Mouse (Mus musculus): Measurements from ENCODE around the gene Serpina11. TPM values are rescaled to one million over a fixed set of nuclear protein-coding genes. Genes with fewer than 3 reads are reported as not detected.

The Serpina11 gene
- total RNA-seq (2023) = not detected

DNA sequence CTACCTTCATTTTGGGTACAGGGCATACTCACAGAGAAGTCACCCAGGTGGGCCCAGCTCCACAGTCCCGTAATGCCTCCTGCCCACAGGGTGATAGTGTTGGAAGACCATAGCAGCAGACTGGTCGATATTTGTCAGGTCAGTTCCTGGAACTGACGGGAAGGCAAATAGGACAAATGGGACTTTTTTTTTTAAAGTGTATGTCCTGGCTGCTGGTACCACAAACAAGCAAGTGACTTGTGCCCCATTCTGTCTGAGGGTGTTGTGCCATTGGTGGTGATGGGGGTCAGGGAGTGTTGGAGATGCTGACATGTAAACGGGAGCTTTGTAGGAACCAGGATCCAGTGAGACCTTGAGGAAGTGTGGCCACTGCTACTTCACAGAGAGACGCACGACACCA, at the start of gene Serpina11:
TSS of gene Serpina11 (minus strand) at position 101 of the 400 bp plus-strand sequence.

DNA sequence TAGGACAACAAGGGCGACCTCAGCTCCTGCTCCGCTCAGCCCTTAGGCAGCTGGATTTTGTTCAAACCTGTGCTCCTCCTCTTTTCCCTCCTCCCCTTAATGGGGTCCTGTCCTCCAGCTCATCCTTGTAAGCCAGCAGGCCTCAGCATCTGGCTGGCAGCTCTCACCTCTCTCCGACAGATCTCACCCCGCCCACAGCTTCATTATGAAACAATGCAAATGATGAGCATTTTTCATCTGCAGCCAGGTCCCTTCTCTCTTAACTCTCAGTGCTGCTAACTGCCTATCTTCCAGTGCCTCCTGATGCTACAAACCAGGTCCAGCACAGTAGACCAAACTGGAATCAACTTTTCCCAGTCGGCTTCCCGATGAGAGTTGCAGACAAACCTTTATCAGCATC, 23.9 kb upstream of the Serpina11 start, which contains the start of gene Serpina9:
TSS of gene Serpina9 (minus strand) at position 136 of the 400 bp plus-strand sequence.

DNA sequence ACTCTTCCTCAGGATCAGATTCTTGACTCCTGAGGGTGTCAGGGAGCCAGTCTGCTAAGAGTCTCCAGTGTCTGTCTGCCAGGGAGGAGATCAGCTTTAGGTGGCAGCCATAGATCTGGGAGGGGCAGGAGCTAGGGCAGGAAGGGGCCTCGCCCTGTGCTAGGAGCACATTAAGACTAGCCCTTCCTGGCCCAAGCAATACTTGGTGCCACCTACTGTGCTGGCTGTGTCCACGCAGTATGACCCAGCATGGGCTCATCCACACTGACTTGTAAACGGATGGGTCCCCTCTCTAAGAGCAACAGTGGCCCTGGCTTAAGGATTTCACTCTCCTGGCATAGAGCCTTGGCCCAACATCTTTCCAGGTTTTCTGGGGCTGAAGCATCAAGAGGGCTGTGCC, 31.0 kb downstream of the Serpina11 start, which contains the start of gene Serpina1e:
TSS of gene Serpina1e (minus strand) at position 178 of the 400 bp plus-strand sequence.

Other genes starting within 250 kb of the Serpina11 start
- gene Serpina1d, start 216.4 kb downstream of the Serpina11 start, total RNA-seq (2023) = not detected
- not detected for gene Serpina1b, start 159.6 kb downstream of the Serpina11 start, total RNA-seq (2023)
- not detected for gene Serpina1a, start 126.4 kb downstream of the Serpina11 start, total RNA-seq (2023)
- gene Serpina1c, start 85.1 kb downstream of the Serpina11 start, total RNA-seq (2023) = not detected
- gene Serpina1e, start 31.0 kb downstream of the Serpina11 start, total RNA-seq (2023) = not detected
- gene Serpina9, start 23.8 kb upstream of the Serpina11 start, total RNA-seq (2023) = not detected
- gene Serpina12, start 54.5 kb upstream of the Serpina11 start, total RNA-seq (2023) = not detected
- gene Serpina5, start 111.2 kb upstream of the Serpina11 start, total RNA-seq (2023) = not detected
- gene Serpina3a, start 122.8 kb upstream of the Serpina11 start, total RNA-seq (2023) = not detected
- gene Serpina3b, start 138.0 kb upstream of the Serpina11 start, total RNA-seq (2023) = not detected
- gene Serpina3c, start 163.9 kb upstream of the Serpina11 start, total RNA-seq (2023) = not detected
- gene Serpina3f, start 224.6 kb upstream of the Serpina11 start, total RNA-seq (2023) = 1 to 10 TPM; 4.5 to 5.9 TPM
- gene Serpina3g, start 246.3 kb upstream of the Serpina11 start, total RNA-seq (2023) = 100 to 1,000 TPM in 1 of 2 experiments, 10 to 100 TPM in 1; 73.0 to 106 TPM